Mouse (Mus musculus) erythroblast, embryonic 14.5 days (primary cell): ENCODE measurements around the gene Gns.

ENCODE experiments used
- GATA1 ChIP-seq: IDR thresholded peaks from 2 replicates; pipeline ENCODE4 v1.6.1; 2012; ENCODE audit warnings: low read length, inconsistent platforms, mixed read lengths
- TAL1 ChIP-seq: IDR thresholded peaks from 3 replicates; pipeline ENCODE4 v1.6.1; 2012; ENCODE audit warnings: low read length, inconsistent platforms, mixed read lengths

- TF ChIP-seq GATA1: no peak
- TF ChIP-seq TAL1: no peak
Measured at GRCm38 (mm10) chr10:121430764-121431540, 66.1 kb downstream of the Gns start.
